Mouse (Mus musculus): ENCODE measurements at regions not wholly inside any gene's neighbourhood (a gene's known extent, or its start where the extent isn't known, plus 50 kb on each side); places are given as distances from the start of the nearest gene placed in this dataset.
"Not testable (repeated sequence)": the region's sequence is repeated elsewhere in the genome, so short reads cannot be mapped to it uniquely, and the experiment has no call there.

GRCm38 (mm10) chr10:118616031-118616615, 175.3 kb downstream of the Ifng start:
- Histone ChIP-seq H3K36me3 (ENCODE audit: control insufficient read depth, insufficient read depth, low read length) (no peaks in the 10 kb centered on the region), H3K4me1 (replicated peaks; ENCODE audit: control insufficient read depth, insufficient read depth, low read length) (no peaks in the 10 kb centered on the region), H3K4me2 (no peak overlapping the region), H3K4me3 (ENCODE audit: low read depth, low read length) (no peak overlapping the region), H3K27ac (ENCODE audit: low read depth, low read length) (no peak overlapping the region), H3K9me3 (ENCODE audit: control insufficient read depth, low read length) (no peaks in the 10 kb centered on the region), H3K9ac (ENCODE audit: low read depth, low read length) (no peak overlapping the region), H3K27me3 (replicated peaks; ENCODE audit: control insufficient read depth, insufficient read depth, low read length) (no peaks in the 10 kb centered on the region)
- no peak for DNase-seq (ENCODE audit: low spot score)
- no peak for ATAC-seq (replicated peaks; ENCODE audit: low FRiP score)
- 80% methylated on average over 5 of the region's 5 CpGs for WGBS

- no peaks in the 10 kb centered on the region for H3K36me3 ChIP-seq (ENCODE audit: control insufficient read depth, insufficient read depth, low read length)
- 79% methylated on average over 6 of the region's 6 CpGs for WGBS
These were observed 176.6 kb downstream of the Ifng start for GRCm38 (mm10) chr10:118617291-118618044.

GRCm38 (mm10) chr10:118618251-118618650, 177.4 kb downstream of the Ifng start:
- H3K27me3 ChIP-seq (replicated peaks; ENCODE audit: control insufficient read depth, insufficient read depth, low read length); DNase-seq (ENCODE audit: low spot score); ATAC-seq (replicated peaks; ENCODE audit: low FRiP score); H3K9me3 ChIP-seq (ENCODE audit: control insufficient read depth, low read length); H3K4me1 ChIP-seq (replicated peaks; ENCODE audit: control insufficient read depth, insufficient read depth, low read length); H3K36me3 ChIP-seq (ENCODE audit: control insufficient read depth, insufficient read depth, low read length); H3K9ac ChIP-seq (ENCODE audit: low read depth, low read length); H3K4me3 ChIP-seq (ENCODE audit: low read depth, low read length); H3K4me2 ChIP-seq; H3K27ac ChIP-seq (ENCODE audit: low read depth, low read length): not testable (repeated sequence)
- 87% methylated on average over 4 of the region's 4 CpGs for WGBS

More at GRCm38 (mm10) chr10:118617291-118618044, 176.6 kb downstream of the Ifng start:
- no peak overlapping the region for H3K27ac ChIP-seq (ENCODE audit: low read depth, low read length)
- no peak overlapping the region for H3K9ac ChIP-seq (ENCODE audit: low read depth, low read length)
- H3K27me3 ChIP-seq (replicated peaks; ENCODE audit: control insufficient read depth, insufficient read depth, low read length), result no peaks in the 10 kb centered on the region
- DNase-seq (ENCODE audit: low spot score), result no peak
- no peak overlapping the region for H3K4me3 ChIP-seq (ENCODE audit: low read depth, low read length)
- ATAC-seq (replicated peaks; ENCODE audit: low FRiP score), result no peak
- H3K4me2 ChIP-seq, result no peak overlapping the region
- no peaks in the 10 kb centered on the region for H3K4me1 ChIP-seq (replicated peaks; ENCODE audit: control insufficient read depth, insufficient read depth, low read length)
- no peaks in the 10 kb centered on the region for H3K9me3 ChIP-seq (ENCODE audit: control insufficient read depth, low read length)

GRCm38 (mm10) chr10:118618766-118619600, 178.1 kb downstream of the Ifng start:
- no peak overlapping the region for H3K4me3 ChIP-seq (ENCODE audit: low read depth, low read length)
- ATAC-seq (replicated peaks; ENCODE audit: low FRiP score), result no peak
- no peak overlapping the region for H3K27ac ChIP-seq (ENCODE audit: low read depth, low read length)
- no peak overlapping the region for H3K4me2 ChIP-seq
- H3K4me1 ChIP-seq (replicated peaks; ENCODE audit: control insufficient read depth, insufficient read depth, low read length), result no peaks in the 10 kb centered on the region
- no peak overlapping the region for H3K9ac ChIP-seq (ENCODE audit: low read depth, low read length)
- no peaks in the 10 kb centered on the region for H3K9me3 ChIP-seq (ENCODE audit: control insufficient read depth, low read length)
- H3K27me3 ChIP-seq (replicated peaks; ENCODE audit: control insufficient read depth, insufficient read depth, low read length), result no peaks in the 10 kb centered on the region
- WGBS, result 87% methylated on average over 10 of the region's 10 CpGs
- H3K36me3 ChIP-seq (ENCODE audit: control insufficient read depth, insufficient read depth, low read length), result no peaks in the 10 kb centered on the region
- no peak for DNase-seq (ENCODE audit: low spot score)

GRCm38 (mm10) chr10:118619601-118620000, 178.8 kb downstream of the Ifng start:
- Histone ChIP-seq H3K4me3 (ENCODE audit: low read depth, low read length) (no peak overlapping the region), H3K36me3 (ENCODE audit: control insufficient read depth, insufficient read depth, low read length) (no peaks in the 10 kb centered on the region), H3K9ac (ENCODE audit: low read depth, low read length) (no peak overlapping the region), H3K9me3 (ENCODE audit: control insufficient read depth, low read length) (no peaks in the 10 kb centered on the region), H3K27me3 (replicated peaks; ENCODE audit: control insufficient read depth, insufficient read depth, low read length) (no peaks in the 10 kb centered on the region), H3K27ac (ENCODE audit: low read depth, low read length) (no peak overlapping the region), H3K4me2 (no peak overlapping the region), H3K4me1 (replicated peaks; ENCODE audit: control insufficient read depth, insufficient read depth, low read length) (no peaks in the 10 kb centered on the region)
- DNase-seq (ENCODE audit: low spot score) (no peak), ATAC-seq (replicated peaks; ENCODE audit: low FRiP score) (no peak)
- 86% methylated on average over 1 of the region's 1 CpGs for WGBS

- DNase-seq (ENCODE audit: low spot score) (no peak), ATAC-seq (replicated peaks; ENCODE audit: low FRiP score) (no peak)
- H3K4me3 ChIP-seq (ENCODE audit: low read depth, low read length), result no peak overlapping the region
- no peak overlapping the region for H3K4me2 ChIP-seq
- H3K9me3 ChIP-seq (ENCODE audit: control insufficient read depth, low read length), result no peaks in the 10 kb centered on the region
- no peak overlapping the region for H3K27ac ChIP-seq (ENCODE audit: low read depth, low read length)
- H3K27me3 ChIP-seq (replicated peaks; ENCODE audit: control insufficient read depth, insufficient read depth, low read length), result no peaks in the 10 kb centered on the region
- H3K36me3 ChIP-seq (ENCODE audit: control insufficient read depth, insufficient read depth, low read length), result no peaks in the 10 kb centered on the region
- H3K9ac ChIP-seq (ENCODE audit: low read depth, low read length), result no peak overlapping the region
- H3K4me1 ChIP-seq (replicated peaks; ENCODE audit: control insufficient read depth, insufficient read depth, low read length), result no peaks in the 10 kb centered on the region
These were observed 179.8 kb downstream of the Ifng start for GRCm38 (mm10) chr10:118620611-118621010.

GRCm38 (mm10) chr10:118621546-118621945, 180.7 kb downstream of the Ifng start:
- Histone ChIP-seq H3K27me3 (replicated peaks; ENCODE audit: control insufficient read depth, insufficient read depth, low read length) (no peaks in the 10 kb centered on the region), H3K4me2 (no peak overlapping the region), H3K4me3 (ENCODE audit: low read depth, low read length) (no peak overlapping the region), H3K9me3 (ENCODE audit: control insufficient read depth, low read length) (no peaks in the 10 kb centered on the region), H3K36me3 (ENCODE audit: control insufficient read depth, insufficient read depth, low read length) (no peaks in the 10 kb centered on the region), H3K9ac (ENCODE audit: low read depth, low read length) (no peak overlapping the region), H3K4me1 (replicated peaks; ENCODE audit: control insufficient read depth, insufficient read depth, low read length) (no peaks in the 10 kb centered on the region), H3K27ac (ENCODE audit: low read depth, low read length) (no peak overlapping the region)
- ATAC-seq (replicated peaks; ENCODE audit: low FRiP score) (no peak), DNase-seq (ENCODE audit: low spot score) (no peak)
- 80% methylated on average over 4 of the region's 4 CpGs for WGBS

- DNase-seq (ENCODE audit: low spot score), result no peak
- ATAC-seq (replicated peaks; ENCODE audit: low FRiP score), result no peak
These were observed 181.3 kb downstream of the Ifng start for GRCm38 (mm10) chr10:118622131-118622530.

More at GRCm38 (mm10) chr10:118622131-118622530, 181.3 kb downstream of the Ifng start:
- 81% methylated on average over 6 of the region's 6 CpGs for WGBS
- Histone ChIP-seq H3K36me3 (ENCODE audit: control insufficient read depth, insufficient read depth, low read length) (no peaks in the 10 kb centered on the region), H3K27ac (ENCODE audit: low read depth, low read length) (no peak overlapping the region), H3K4me3 (ENCODE audit: low read depth, low read length) (no peak overlapping the region), H3K27me3 (replicated peaks; ENCODE audit: control insufficient read depth, insufficient read depth, low read length) (no peaks in the 10 kb centered on the region), H3K4me2 (no peak overlapping the region), H3K9ac (ENCODE audit: low read depth, low read length) (no peak overlapping the region), H3K4me1 (replicated peaks; ENCODE audit: control insufficient read depth, insufficient read depth, low read length) (no peaks in the 10 kb centered on the region), H3K9me3 (ENCODE audit: control insufficient read depth, low read length) (no peaks in the 10 kb centered on the region)
